Mouse (Mus musculus) forebrain, embryonic 12.5 days (tissue): ENCODE data around the gene Arid1b. TPM values are rescaled to one million over a fixed set of nuclear protein-coding genes. Genes with fewer than 3 reads are reported as not detected.
A peak's percentile ranks its signal among the peaks of the same experiment; 100 is the strongest.

Experiments
- ATAC-seq: fragments of 200-750 bp; cut with Nextera tagmentation; 2 replicates; pipeline ENCODE4 v1.8.0; 2017; ENCODE audit warnings: moderate TSS enrichment; ENCODE audit not compliant: low FRiP score
- H3K27ac ChIP-seq: fragments of 300-500 bp; sonication (generic); 2 replicates; pipeline ENCODE4 v1.5.1; 2016; ENCODE audit warnings: mild to moderate bottlenecking
- H3K27me3 ChIP-seq: fragments of 300-500 bp; sonication (generic); 2 replicates; pipeline ENCODE4 v1.6.1; 2016; ENCODE audit warnings: mild to moderate bottlenecking
- H3K36me3 ChIP-seq: fragments of 300-500 bp; sonication (generic); replicated peaks from 2 replicates; pipeline ENCODE4 v1.6.1; 2016; ENCODE audit warnings: mild to moderate bottlenecking
- H3K4me1 ChIP-seq: fragments of 300-500 bp; sonication (generic); 2 replicates; pipeline ENCODE4 v1.6.1; 2016
- H3K4me2 ChIP-seq: fragments of 300-500 bp; sonication (generic); 2 replicates; pipeline ENCODE4 v1.6.1; 2016; ENCODE audit warnings: mild to moderate bottlenecking, moderate library complexity
- H3K4me3 ChIP-seq: fragments of 300-500 bp; sonication (generic); replicated peaks from 2 replicates; pipeline ENCODE4 v1.5.1; 2016; ENCODE audit warnings: mild to moderate bottlenecking
- H3K9ac ChIP-seq: fragments of 300-500 bp; sonication (generic); 2 replicates; pipeline ENCODE4 v1.6.1; 2016; ENCODE audit warnings: mild to moderate bottlenecking
- H3K9me3 ChIP-seq: fragments of 300-500 bp; sonication (generic); 2 replicates; pipeline ENCODE4 v1.6.1; 2016
- WGBS: fragments of 180-500 bp; shearing (Covaris S2); methylation state at CpG from one replicate; pipeline ENCODE4 v1.1.7; 2016; 5-methylcytosine and 5-hydroxymethylcytosine counted together
- polyA plus RNA-seq: library from polyadenylated mRNA; unstranded; fragments of >200 nt; fragmentation: Nextera tagmentation; extraction: Ambion mirVana; gene quantifications from 2 replicates; pipeline ENCODE4 v1.2.1, GENCODE M21; 2016

Gene Arid1b
- polyA plus RNA-seq, 1 experiment from 2014 or later: 17.4 TPM

DNA sequence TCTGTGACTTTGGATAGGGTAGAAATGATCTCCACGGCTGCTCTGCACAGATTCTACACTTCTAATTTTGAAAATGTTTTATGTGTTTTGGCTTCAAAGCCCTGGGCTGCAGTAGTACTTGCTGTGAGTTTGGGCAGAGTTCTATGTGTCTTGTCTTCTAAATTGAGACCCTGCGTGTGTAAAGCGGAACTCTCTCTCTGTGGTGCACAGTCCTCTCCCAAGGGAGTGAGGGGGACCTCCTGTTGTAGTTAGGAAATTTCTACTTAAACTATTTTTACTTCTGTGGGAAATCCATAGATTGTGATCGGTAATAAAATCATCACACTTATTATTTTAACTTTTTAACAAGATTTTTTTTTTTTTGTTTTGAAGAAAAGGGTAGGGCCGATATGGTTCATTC, 185.3 kb downstream of the Arid1b start:
- WGBS: 90% methylated on average over 5 of the region's 5 CpGs
- Histone ChIP-seq H3K9ac (no peak overlapping the region), H3K4me2 (no peak overlapping the region), H3K9me3 (no peaks in the 10 kb centered on the region), H3K27ac (no peak overlapping the region), H3K27me3 (no peaks in the 10 kb centered on the region), H3K36me3 (no peaks in the 10 kb centered on the region), H3K4me3 (no peak overlapping the region), H3K4me1 (peaks cover 24% of the 10 kb centered on the region)
- no peak for ATAC-seq

DNA sequence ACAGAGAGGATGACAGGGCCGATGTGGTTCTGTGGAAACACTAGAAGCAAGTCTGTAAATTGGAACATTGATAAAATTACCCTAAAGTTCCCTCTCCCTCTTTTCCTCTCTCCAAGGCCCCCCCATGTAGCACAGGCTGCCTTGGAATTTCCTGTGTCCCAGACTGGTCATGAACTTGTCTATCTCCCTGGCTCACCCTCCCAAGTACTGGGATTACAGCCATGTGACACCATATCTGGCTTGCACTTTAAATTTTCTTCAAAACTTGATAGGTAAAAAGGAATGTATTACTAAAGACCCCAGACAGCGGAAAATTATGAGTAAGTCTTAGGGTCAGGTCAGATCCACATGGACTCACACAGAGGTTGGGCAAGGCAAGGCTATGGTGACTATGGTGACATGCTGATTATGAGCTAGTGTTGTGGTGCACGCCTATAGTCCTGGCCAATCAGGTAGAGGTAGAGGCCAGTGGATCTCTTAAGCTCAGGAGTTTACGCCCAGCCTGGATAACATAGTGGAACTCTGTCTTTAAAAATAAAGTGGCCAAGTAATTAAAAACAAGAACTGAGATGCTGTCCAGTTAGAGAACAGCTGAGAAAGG, 185.9 kb downstream of the Arid1b start:
- 90% methylated on average over 4 of the region's 4 CpGs for WGBS
- no peak overlapping the region for H3K4me2 ChIP-seq
- H3K4me3 ChIP-seq: no peak overlapping the region
- no peaks in the 10 kb centered on the region for H3K27me3 ChIP-seq
- no peak overlapping the region for H3K27ac ChIP-seq
- no peaks in the 10 kb centered on the region for H3K36me3 ChIP-seq
- H3K9ac ChIP-seq: no peak overlapping the region
- no peaks in the 10 kb centered on the region for H3K9me3 ChIP-seq
- peaks cover 22% of the 10 kb centered on the region for H3K4me1 ChIP-seq
- no peak for ATAC-seq

DNA sequence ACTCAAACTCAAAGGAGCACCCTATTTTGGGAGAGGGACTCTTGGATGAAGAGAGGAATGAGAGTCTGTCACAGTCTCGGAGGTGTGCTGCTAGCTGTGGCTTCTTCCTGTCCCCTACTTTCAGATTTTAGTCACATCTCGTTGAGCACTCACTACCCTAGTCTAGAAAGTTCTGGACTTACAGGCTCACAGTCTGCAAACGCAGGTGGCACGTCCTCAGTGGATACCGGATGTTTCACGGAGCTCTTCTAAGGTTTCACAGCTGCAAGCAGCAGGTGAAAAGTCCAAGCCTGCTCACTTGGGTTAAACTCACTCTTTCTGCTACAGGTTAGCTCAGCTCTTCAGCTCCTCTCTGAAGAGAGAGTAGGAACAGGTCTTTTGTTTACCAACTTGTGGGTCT, 186.8 kb downstream of the Arid1b start:
- Histone ChIP-seq H3K27me3 (no peaks in the 10 kb centered on the region), H3K9me3 (no peaks in the 10 kb centered on the region), H3K4me3 (no peak overlapping the region), H3K4me1 (peaks cover 14% of the 10 kb centered on the region; the same call in 1 of the 2 replicates), H3K9ac (no peak overlapping the region), H3K4me2 (no peak overlapping the region), H3K27ac (no peak overlapping the region), H3K36me3 (no peaks in the 10 kb centered on the region)
- WGBS: 93% methylated on average over 6 of the region's 6 CpGs
- no peak for ATAC-seq

GRCm38 (mm10) chr17:5182493-5182892, 188.4 kb downstream of the Arid1b start:
- H3K36me3 ChIP-seq: no peaks in the 10 kb centered on the region
- H3K27ac ChIP-seq: no peak overlapping the region
- H3K4me2 ChIP-seq: no peak overlapping the region
- no peak overlapping the region for H3K9ac ChIP-seq
- H3K4me1 ChIP-seq: peaks cover 17% of the 10 kb centered on the region; the same call in 1 of the 2 replicates
- no peaks in the 10 kb centered on the region for H3K27me3 ChIP-seq
- no peak overlapping the region for H3K4me3 ChIP-seq
- no peaks in the 10 kb centered on the region for H3K9me3 ChIP-seq
- WGBS: 86% methylated on average over 4 of the region's 4 CpGs
- ATAC-seq: no peak

DNA sequence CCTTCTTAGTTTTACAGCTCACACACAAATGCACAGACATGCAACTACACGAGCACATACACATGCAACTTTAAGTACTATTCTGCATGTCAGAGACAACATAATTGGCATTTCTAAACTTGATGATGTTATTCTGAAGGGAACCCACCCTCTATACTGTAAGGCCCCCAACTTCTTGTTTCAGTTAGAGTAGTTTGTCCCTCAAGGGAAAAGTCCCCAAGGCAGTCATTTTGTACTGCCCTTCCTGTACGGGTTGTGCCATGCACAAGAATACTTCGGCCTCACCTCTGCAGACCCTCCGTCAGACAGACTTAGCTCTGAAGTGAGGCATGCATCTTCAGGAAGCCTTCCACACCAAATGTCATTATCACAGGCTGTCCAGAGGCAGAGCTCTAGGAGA, 191.4 kb downstream of the Arid1b start:
- no peak for ATAC-seq
- Histone ChIP-seq H3K9me3 (no peaks in the 10 kb centered on the region), H3K4me2 (no peak overlapping the region), H3K4me3 (no peak overlapping the region), H3K27ac (no peak overlapping the region), H3K36me3 (no peaks in the 10 kb centered on the region), H3K9ac (no peak overlapping the region), H3K4me1 (peaks cover 39% of the 10 kb centered on the region), H3K27me3 (no peaks in the 10 kb centered on the region)
- WGBS: 90% methylated on average over 4 of the region's 4 CpGs

DNA sequence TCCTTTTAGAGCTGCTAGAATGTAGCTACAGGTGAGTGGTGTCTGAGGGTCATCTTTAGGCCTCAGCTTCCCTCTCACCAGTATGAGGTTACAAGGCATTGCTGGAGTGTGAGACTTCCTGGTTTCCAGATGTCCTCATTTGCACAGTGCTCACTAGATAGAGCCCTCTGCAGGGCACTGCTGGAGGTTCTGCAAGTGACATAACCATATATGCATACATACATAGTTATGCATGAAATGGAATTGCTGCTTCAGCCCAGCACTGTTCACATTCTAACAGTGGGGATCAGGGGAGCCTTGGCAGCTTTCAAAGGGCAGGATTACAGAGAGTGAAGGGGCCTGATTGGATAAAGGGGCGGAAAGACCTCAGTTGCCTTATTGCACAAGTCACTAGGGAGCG, 193.4 kb downstream of the Arid1b start:
- H3K27me3 ChIP-seq: no peaks in the 10 kb centered on the region
- H3K4me2 ChIP-seq: no peak overlapping the region
- no peak overlapping the region for H3K4me3 ChIP-seq
- no peak overlapping the region for H3K9ac ChIP-seq
- H3K36me3 ChIP-seq: no peaks in the 10 kb centered on the region
- H3K27ac ChIP-seq: no peak overlapping the region
- H3K4me1 ChIP-seq: peaks cover 36% of the 10 kb centered on the region
- 38% methylated on average over 2 of the region's 2 CpGs for WGBS
- no peak for ATAC-seq
- H3K9me3 ChIP-seq: no peaks in the 10 kb centered on the region

DNA sequence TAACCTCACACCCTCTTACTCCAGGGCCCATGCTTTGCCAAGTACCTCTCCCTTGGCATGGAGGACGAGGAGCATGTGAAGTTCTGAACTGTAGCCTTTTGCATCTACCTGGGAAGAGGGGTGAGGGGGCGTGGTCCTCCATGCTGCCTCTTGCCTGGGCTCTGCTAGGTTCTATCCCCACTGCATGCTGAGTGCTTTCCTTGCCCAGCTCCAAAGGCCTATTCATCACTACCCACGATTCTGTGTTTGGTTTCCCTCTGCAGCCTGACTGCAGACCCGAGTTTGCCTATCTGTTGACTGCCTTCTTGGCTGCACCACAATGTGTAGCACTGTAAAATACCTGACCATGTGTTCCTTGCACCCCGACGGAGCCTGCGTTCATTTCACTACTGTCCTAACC, 194.3 kb downstream of the Arid1b start:
- WGBS: 69% methylated on average over 7 of the region's 7 CpGs
- H3K4me2 ChIP-seq: no peak overlapping the region
- H3K4me1 ChIP-seq: peaks cover 36% of the 10 kb centered on the region
- no peaks in the 10 kb centered on the region for H3K9me3 ChIP-seq
- H3K27ac ChIP-seq: peak overlapping the region; percentile 36; the same call in 1 of the 2 replicates
- no peaks in the 10 kb centered on the region for H3K27me3 ChIP-seq
- no peak overlapping the region for H3K4me3 ChIP-seq
- no peaks in the 10 kb centered on the region for H3K36me3 ChIP-seq
- no peak overlapping the region for H3K9ac ChIP-seq
- ATAC-seq: no peak

- Histone ChIP-seq H3K4me3 (peak overlapping the region; percentile 54), H3K36me3 (no peaks in the 10 kb centered on the region), H3K9ac (peak overlapping the region; percentile 67), H3K27ac (peak overlapping the region; percentile 97), H3K4me1 (peaks cover 38% of the 10 kb centered on the region), H3K4me2 (peak overlapping the region; percentile 74), H3K9me3 (no peaks in the 10 kb centered on the region), H3K27me3 (no peaks in the 10 kb centered on the region)
- WGBS: 1% methylated on average over 40 of the region's 40 CpGs
- peak; percentile 96 for ATAC-seq
These were observed 195.6 kb downstream of the Arid1b start for GRCm38 (mm10) chr17:5189551-5190351.

- Histone ChIP-seq H3K27me3 (no peaks in the 10 kb centered on the region), H3K4me3 (peak overlapping the region; percentile 54), H3K9me3 (no peaks in the 10 kb centered on the region), H3K27ac (peak overlapping the region; percentile 97), H3K4me1 (peaks cover 37% of the 10 kb centered on the region), H3K4me2 (peak overlapping the region; percentile 74), H3K36me3 (no peaks in the 10 kb centered on the region), H3K9ac (peak overlapping the region; percentile 67; the same call in 1 of the 2 replicates)
- ATAC-seq: no peak
- WGBS: 18% methylated on average over 3 of the region's 3 CpGs
These were observed 196.2 kb downstream of the Arid1b start for GRCm38 (mm10) chr17:5190367-5190766.

DNA sequence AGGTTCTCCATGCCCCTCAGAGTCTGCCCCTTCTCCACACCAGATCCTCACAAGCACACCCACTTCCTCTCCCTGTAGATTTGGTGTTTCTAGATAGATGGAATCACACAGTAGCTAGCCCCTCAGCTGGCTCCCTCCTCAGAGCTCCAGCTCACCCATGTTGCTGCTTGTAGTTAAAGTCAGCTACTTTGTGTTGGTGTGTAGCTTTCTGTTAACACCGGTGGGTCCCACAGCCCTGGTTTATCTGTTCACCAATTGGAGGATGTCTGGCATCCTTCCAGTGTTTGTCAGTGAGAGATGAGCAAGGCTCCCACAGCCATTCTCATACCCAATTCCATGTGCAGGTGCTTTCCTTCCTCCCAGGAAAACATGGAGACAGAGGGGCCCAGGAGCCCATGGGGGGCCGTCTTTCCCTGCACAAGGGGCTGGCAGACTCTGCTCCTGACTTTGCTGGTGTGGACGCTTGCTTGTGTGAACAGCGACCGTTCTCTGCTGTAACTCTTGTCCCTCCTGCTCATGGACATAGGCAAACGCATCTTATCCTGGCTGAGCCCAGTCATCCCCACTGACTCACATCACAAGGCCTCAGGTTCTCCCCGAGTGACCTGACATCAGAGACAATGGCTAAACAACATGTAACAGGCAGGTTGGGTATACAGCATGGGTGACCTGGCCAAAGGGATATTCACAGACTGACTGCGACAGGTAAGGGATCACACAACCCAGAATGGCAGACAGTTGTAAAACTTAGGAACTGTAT, 200.2 kb downstream of the Arid1b start:
- H3K4me1 ChIP-seq: peaks cover 25% of the 10 kb centered on the region
- H3K9ac ChIP-seq: no peak overlapping the region
- no peak overlapping the region for H3K4me3 ChIP-seq
- 82% methylated on average over 8 of the region's 8 CpGs for WGBS
- no peaks in the 10 kb centered on the region for H3K9me3 ChIP-seq
- ATAC-seq: no peak
- no peaks in the 10 kb centered on the region for H3K27me3 ChIP-seq
- no peaks in the 10 kb centered on the region for H3K36me3 ChIP-seq
- no peak overlapping the region for H3K27ac ChIP-seq
- H3K4me2 ChIP-seq: no peak overlapping the region

GRCm38 (mm10) chr17:5195397-5195796, 201.3 kb downstream of the Arid1b start:
- Histone ChIP-seq H3K4me1 (peaks cover 17% of the 10 kb centered on the region), H3K27me3 (no peaks in the 10 kb centered on the region), H3K27ac (no peak overlapping the region), H3K4me3 (no peak overlapping the region), H3K9ac (no peak overlapping the region), H3K36me3 (no peaks in the 10 kb centered on the region), H3K9me3 (no peaks in the 10 kb centered on the region), H3K4me2 (no peak overlapping the region)
- 79% methylated on average over 5 of the region's 5 CpGs for WGBS
- no peak for ATAC-seq

DNA sequence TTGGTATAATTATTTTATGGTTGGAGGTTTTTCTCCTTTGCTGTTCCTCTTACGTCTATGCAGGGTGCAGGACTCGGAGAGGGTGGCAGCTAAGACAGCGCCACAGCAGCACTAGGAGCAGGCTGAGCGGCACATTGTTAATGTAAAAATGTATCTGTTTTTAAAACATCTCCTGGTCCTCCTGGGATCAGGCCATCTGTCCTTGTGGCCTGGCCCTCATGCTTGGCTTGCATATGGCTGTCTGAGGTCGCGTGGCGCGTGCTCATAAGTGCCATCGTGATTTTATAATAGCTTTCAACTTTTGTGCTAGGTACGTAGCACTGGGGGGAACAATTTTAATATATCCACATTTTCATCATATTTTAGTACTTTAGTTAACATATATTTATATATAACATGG, 201.9 kb downstream of the Arid1b start:
- Histone ChIP-seq H3K9me3 (no peaks in the 10 kb centered on the region), H3K4me1 (peaks cover 14% of the 10 kb centered on the region; the same call in 1 of the 2 replicates), H3K27ac (no peak overlapping the region), H3K4me3 (no peak overlapping the region), H3K27me3 (no peaks in the 10 kb centered on the region), H3K9ac (no peak overlapping the region), H3K36me3 (no peaks in the 10 kb centered on the region), H3K4me2 (no peak overlapping the region)
- no peak for ATAC-seq
- 92% methylated on average over 10 of the region's 10 CpGs for WGBS
